Mouse (Mus musculus) fat pad, adult 2 months (tissue): ENCODE data around the gene Gpr89.

Experiments used
- DNase-seq: peaks from one replicate; pipeline ENCODE4 v3.0.0-alpha.2; 2011; ENCODE audit warnings: low read depth, low spot score; ENCODE audit errors: extremely low read depth

Gpr89 gene

GRCm38 (mm10) chr3:96871070-96871469, 34.1 kb downstream of the Gpr89 start:
- DNase-seq, result no peak

- no peak for DNase-seq
These were observed 34.9 kb downstream of the Gpr89 start for GRCm38 (mm10) chr3:96870270-96870669.

DNA sequence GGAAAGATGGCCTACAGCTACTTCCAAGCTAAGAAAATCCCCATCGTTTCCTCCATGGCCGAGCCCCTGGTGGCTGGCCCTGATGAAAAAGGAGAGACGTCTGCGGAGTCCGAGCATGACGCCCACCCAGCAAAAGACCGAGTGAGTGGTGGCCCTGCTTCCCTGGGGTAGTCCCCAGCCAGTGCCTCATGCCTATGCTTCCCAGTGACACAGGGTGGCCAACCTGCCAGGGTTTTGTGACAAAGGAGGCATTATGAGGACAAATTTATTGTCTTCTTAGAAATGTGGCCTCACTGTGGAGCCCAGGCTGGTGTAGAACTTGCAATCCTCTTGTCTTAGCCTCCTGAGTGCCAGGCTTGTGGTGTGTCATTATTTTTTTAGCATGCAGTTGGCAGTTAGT, 36.1 kb downstream of the Gpr89 start:
- no peak for DNase-seq

DNA sequence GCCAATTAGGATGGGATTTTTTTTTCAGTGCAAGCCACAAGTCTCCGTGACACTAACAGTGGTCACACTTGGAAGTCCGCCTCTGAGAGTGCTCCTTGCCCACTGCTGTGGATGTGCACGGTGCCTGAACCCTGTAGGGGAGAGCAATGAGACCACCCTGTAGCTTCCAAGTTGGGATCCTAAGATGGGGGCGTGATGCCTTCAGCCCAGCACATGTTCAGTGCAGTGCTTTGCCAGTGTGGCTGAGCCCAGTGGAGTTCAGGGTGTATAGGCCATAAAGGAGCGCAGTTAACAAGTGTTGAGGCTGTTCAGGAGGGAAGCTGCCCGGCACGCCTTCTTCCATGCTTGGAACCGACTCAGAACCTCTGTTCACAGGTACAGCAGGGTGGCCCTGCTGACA, 36.6 kb downstream of the Gpr89 start:
- DNase-seq, result no peak

DNA sequence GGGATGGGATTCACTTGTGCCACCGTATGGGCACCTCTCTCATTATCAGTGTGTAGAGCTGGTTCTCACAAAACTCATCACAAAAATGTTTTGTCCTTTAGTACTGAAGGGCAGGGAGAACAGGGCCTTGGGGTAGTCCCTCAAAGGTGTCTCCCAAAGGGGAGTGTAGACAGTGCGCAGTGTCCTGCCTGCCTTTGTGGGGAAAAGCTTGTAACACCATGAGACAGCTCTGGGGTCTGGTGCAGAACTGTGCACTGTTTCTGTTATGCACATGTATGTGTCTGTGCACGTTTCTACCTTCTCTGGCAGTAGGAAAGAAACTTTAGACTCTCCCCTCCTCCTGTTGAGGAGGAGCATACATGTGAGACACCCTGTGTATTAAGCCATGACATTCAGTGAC, 37.3 kb downstream of the Gpr89 start:
- no peak for DNase-seq

DNA sequence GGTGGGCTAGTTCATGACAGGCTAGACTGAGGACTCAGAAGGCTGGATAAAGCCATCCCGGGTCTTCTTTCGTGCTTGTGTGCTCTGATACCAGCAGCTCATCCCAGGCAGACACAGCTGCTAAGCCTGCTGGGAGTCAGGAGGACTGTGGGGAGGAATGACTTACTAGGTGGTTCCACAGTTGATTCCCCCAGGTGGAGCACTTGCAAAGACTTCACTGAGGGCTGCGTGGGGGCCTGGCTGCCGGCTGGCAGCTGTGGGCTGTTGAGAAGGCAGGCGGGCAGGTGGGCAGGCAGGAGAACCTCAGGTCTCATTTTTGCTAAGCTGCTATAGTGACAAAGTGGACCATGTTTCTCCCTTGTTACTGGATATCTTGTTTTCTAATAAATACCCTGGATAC, 44.6 kb downstream of the Gpr89 start:
- no peak for DNase-seq

DNA sequence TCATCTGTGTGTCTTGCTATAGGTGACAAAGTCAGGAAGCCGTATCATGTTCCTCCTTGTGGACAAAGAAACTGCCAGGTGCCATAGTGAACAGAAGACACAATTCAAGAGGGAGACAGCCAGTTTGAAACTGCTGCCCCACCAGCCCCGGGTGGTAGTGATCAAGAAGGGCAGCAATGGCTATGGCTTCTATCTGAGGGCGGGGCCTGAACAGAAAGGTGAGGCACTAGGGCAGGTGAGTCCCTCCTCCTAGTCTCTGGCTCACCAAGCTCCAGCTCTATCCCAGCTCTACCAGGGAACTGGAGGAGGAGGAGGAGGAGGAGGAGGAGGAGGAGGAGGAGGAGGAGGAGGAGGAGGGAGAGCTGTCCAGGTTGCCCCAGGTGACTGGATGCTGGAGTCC, 49.3 kb downstream of the Gpr89 start:
- no peak for DNase-seq

- DNase-seq, result no peak
These were observed 50.8 kb downstream of the Gpr89 start for GRCm38 (mm10) chr3:96854376-96854775.

DNA sequence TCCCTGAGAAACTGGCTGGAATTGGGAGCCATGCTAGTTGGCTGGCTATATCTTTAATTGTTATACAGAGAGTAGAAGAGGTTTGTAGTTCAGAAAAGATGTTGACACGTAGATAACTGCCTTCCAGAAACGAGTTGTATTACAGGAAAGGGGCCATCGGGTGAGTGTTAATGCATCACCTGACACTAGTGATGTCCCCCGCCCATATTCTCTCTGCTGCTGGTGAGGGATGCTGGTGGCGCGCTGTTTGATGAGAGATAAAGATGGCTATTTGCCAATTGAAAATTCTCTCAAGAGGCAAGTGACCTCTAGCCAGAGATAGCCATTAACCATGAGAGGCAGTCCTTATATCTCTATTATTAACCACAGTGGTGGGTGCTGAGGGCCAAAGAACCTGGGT, 52.6 kb downstream of the Gpr89 start:
- DNase-seq, result no peak

DNA sequence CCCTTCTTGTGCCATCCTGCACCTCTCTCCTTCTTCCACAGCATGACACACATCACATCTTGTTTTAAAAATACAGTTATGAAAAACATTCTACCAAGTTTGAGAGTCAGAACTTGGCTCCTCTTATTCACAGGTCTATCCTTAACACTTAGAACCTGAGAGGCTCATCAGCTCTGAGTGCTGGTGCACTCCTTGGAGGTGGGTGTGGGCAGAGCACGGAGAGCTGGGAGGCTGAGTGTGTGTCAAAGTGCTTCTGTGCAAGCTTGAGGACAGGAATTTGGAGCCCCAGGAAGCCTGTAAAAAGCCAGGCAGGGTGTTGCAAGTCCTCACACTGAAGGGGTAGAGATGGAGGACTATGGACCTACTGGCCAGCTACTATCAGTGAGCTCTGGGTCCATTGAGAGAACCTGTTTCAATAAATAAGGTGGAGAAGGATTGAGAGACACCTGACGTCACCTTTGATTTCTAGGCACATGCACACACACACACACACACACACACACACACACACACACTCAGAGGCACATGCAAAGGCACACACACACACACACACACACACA, 55.9 kb downstream of the Gpr89 start:
- DNase-seq, result no peak

DNA sequence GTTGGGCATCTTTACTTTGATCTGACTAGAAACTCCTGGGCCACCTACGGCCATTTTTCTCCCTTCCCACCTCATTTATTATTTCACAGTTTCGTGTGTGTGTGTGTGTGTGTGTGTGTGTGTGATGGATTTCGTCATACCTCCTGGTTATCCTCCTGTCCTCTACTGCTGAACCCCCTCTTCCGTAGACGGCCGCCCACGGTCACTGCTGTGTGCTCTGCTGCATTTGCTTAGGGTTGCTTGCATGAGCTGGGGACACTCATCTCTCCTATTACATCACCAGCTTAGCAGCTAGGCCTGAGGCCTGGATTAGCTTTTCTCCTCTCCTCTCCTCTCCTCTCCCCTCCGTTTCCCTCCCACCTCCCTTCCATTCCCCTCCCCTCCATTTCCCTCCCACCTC, 56.7 kb downstream of the Gpr89 start:
- DNase-seq, result no peak

- no peak for DNase-seq
These were observed 57.5 kb downstream of the Gpr89 start for GRCm38 (mm10) chr3:96847661-96848060.

- DNase-seq, result no peak
These were observed 58.2 kb downstream of the Gpr89 start for GRCm38 (mm10) chr3:96846985-96847384.

GRCm38 (mm10) chr3:96845806-96846205, 59.3 kb downstream of the Gpr89 start:
- DNase-seq, result no peak

- DNase-seq, result no peak
These were observed 60.0 kb downstream of the Gpr89 start for GRCm38 (mm10) chr3:96845191-96845590.

DNA sequence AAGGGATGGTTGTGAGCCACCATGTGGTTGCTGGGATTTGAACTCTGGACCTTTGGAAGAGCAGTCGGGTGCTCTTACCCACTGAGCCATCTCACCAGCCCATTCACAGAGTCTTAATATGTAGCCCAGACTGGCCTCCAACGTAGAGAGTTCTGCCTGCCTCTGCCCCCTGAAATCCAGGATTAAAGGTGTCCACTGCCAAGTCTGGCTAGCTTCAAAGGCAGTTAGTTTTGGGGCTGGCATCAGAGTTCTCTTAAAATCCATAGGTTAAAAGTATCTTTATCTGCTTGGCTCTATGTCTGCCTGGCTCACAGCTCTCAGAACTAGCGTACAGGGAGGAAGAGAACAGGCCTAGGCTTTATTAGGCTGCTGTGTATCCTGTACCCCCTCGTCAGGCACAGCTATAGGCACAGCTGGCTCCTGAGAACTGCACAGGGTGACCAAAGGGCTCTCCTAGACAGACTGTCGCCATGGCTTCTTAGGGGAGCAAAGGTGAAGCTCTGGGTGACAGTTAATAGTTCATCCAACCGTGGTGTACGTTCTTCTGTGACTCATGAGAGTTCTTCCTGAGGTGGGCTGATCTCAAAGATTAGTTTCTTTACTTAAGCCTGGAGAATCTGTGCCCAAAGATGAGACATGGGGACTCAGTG, 66.0 kb downstream of the Gpr89 start:
- DNase-seq, result no peak

GRCm38 (mm10) chr3:96836414-96836813, 68.7 kb downstream of the Gpr89 start:
- DNase-seq, result no peak

- no peak for DNase-seq
These were observed 70.4 kb downstream of the Gpr89 start for GRCm38 (mm10) chr3:96834587-96835348.

- DNase-seq, result no peak
These were observed 72.2 kb downstream of the Gpr89 start for GRCm38 (mm10) chr3:96832930-96833329.

GRCm38 (mm10) chr3:96829856-96830255, 75.3 kb downstream of the Gpr89 start:
- DNase-seq, result no peak

- no peak for DNase-seq
These were observed 76.2 kb downstream of the Gpr89 start, which contains the start of the genes Pdzk1 and Cd160 for GRCm38 (mm10) chr3:96828984-96829383. Pdzk1 (plus strand) TSS chr3:96829284. Cd160 (minus strand) TSS chr3:96829351.

DNA sequence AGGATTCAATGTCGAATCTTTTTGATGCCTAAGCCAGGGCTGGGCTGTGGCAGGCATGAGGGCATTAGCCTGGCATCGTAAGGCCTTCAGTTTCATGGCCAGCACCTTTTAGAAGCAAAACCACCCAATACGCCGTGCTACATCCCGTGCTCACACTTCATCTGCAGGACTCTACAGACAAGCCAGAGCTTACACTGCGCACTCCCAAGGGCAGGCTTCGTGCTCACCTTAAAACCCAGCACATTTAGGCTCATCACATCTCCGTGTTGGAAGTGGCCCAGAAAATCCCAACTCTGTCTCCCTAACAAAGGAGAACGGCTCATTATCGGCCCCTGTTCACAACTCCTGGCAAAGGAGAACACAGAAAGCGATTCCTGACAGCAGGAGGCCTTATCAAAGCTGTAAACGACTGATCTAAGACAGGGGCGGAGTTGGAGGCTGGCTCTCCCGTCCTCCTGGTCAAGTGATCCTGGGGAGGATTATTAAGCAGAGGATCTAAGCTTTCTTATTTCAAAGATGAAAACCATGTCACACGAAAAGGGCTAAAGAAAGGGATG, 76.8 kb downstream of the Gpr89 start:
- DNase-seq, result no peak
